Mouse (Mus musculus) gonadal fat pad, adult 2 months (tissue): ENCODE data around the gene C2cd5. TPM values are rescaled to one million over a fixed set of nuclear protein-coding genes. Genes with fewer than 3 reads are reported as not detected.
"Not testable (repeated sequence)": the region's sequence is repeated elsewhere in the genome, so short reads cannot be mapped to it uniquely, and the experiment has no call there.

Experiments
- DNase-seq: peaks from one replicate; pipeline ENCODE4 v3.0.0-alpha.2; 2012; ENCODE audit warnings: low read depth
- polyA plus RNA-seq: library from polyadenylated mRNA; depleted of rRNA; stranded (reverse); fragments of >200 nt; gene quantifications from 2 replicates; pipeline ENCODE4 v1.2.3, GENCODE M21; 2012; rRNA removed

C2cd5 gene
- polyA plus RNA-seq = 18.2 and 23.2 TPM in 2 replicates

- DNase-seq = no peak
Measured at GRCm38 (mm10) chr6:143099681-143100382, at the start of gene C2cd5. Gene C2cd5, minus strand, starts transcription at chr6:143100141.

GRCm38 (mm10) chr6:143148868-143149267 is 48.9 kb upstream of the C2cd5 start:
- no peak for DNase-seq

- no peak for DNase-seq
Measured at GRCm38 (mm10) chr6:143146756-143147155, 46.8 kb upstream of the C2cd5 start.

GRCm38 (mm10) chr6:143145051-143145450 is 45.1 kb upstream of the C2cd5 start:
- DNase-seq = no peak

- DNase-seq = no peak
Measured at GRCm38 (mm10) chr6:143144556-143144955, 44.6 kb upstream of the C2cd5 start.

- DNase-seq = no peak
Measured at GRCm38 (mm10) chr6:143143775-143144273, 43.9 kb upstream of the C2cd5 start.

GRCm38 (mm10) chr6:143143321-143143720 is 43.4 kb upstream of the C2cd5 start:
- no peak for DNase-seq

GRCm38 (mm10) chr6:143142861-143143260 is 42.9 kb upstream of the C2cd5 start:
- DNase-seq = no peak

- DNase-seq = not testable (repeated sequence)
Measured at GRCm38 (mm10) chr6:143141624-143142592, 42.0 kb upstream of the C2cd5 start.

- no peak for DNase-seq
Measured at GRCm38 (mm10) chr6:143140884-143141283, 40.9 kb upstream of the C2cd5 start.

- no peak for DNase-seq
Measured at GRCm38 (mm10) chr6:143139417-143139816, 39.5 kb upstream of the C2cd5 start.

- no peak for DNase-seq
Measured at GRCm38 (mm10) chr6:143137341-143137740, 37.4 kb upstream of the C2cd5 start.

GRCm38 (mm10) chr6:143136688-143137087 is 36.7 kb upstream of the C2cd5 start:
- DNase-seq = no peak

GRCm38 (mm10) chr6:143135097-143135496 is 35.2 kb upstream of the C2cd5 start:
- DNase-seq = no peak

- no peak for DNase-seq
Measured at GRCm38 (mm10) chr6:143133150-143133549, 33.2 kb upstream of the C2cd5 start.

- no peak for DNase-seq
Measured at GRCm38 (mm10) chr6:143131895-143132652, 32.1 kb upstream of the C2cd5 start.

GRCm38 (mm10) chr6:143130411-143130810 is 30.5 kb upstream of the C2cd5 start:
- DNase-seq = no peak

GRCm38 (mm10) chr6:143129952-143130351 is 30.0 kb upstream of the C2cd5 start:
- no peak for DNase-seq

- no peak for DNase-seq
Measured at GRCm38 (mm10) chr6:143129466-143129865, 29.5 kb upstream of the C2cd5 start.

GRCm38 (mm10) chr6:143125721-143126120 is 25.8 kb upstream of the C2cd5 start:
- no peak for DNase-seq

- no peak for DNase-seq
Measured at GRCm38 (mm10) chr6:143119325-143119724, 19.4 kb upstream of the C2cd5 start.

- DNase-seq = no peak
Measured at GRCm38 (mm10) chr6:143116779-143117178, 16.8 kb upstream of the C2cd5 start.
